Mouse (Mus musculus): ENCODE measurements at regions not wholly inside any gene's neighbourhood (a gene's known extent, or its start where the extent isn't known, plus 50 kb on each side); places are given as distances from the start of the nearest gene placed in this dataset.

- no peak for DNase-seq (ENCODE audit: low read depth, low spot score)
Observed at GRCm38 (mm10) chr3:149178891-149179290, 188.5 kb upstream of the Adgrl2 start.

- no peak for DNase-seq (ENCODE audit: low read depth, low spot score)
Observed at GRCm38 (mm10) chr3:149174689-149175390, 184.5 kb upstream of the Adgrl2 start.

- no peak for DNase-seq (ENCODE audit: low read depth, low spot score)
Observed at GRCm38 (mm10) chr3:149173537-149173936, 183.2 kb upstream of the Adgrl2 start.

GRCm38 (mm10) chr3:149171766-149172165 lies 181.4 kb upstream of the Adgrl2 start:
- DNase-seq (ENCODE audit: low read depth, low spot score): no peak

GRCm38 (mm10) chr3:149170191-149170590 lies 179.8 kb upstream of the Adgrl2 start:
- DNase-seq (ENCODE audit: low read depth, low spot score): no peak

- no peak for DNase-seq (ENCODE audit: low read depth, low spot score)
Observed at GRCm38 (mm10) chr3:149169442-149169841, 179.1 kb upstream of the Adgrl2 start.

- no peak for DNase-seq (ENCODE audit: low read depth, low spot score)
Observed at GRCm38 (mm10) chr3:149167997-149168396, 177.6 kb upstream of the Adgrl2 start.

GRCm38 (mm10) chr3:149164804-149165203 lies 174.4 kb upstream of the Adgrl2 start:
- no peak for DNase-seq (ENCODE audit: low read depth, low spot score)

- no peak for DNase-seq (ENCODE audit: low read depth, low spot score)
Observed at GRCm38 (mm10) chr3:149163591-149163990, 173.2 kb upstream of the Adgrl2 start.

GRCm38 (mm10) chr3:149160833-149161232 lies 170.5 kb upstream of the Adgrl2 start:
- no peak for DNase-seq (ENCODE audit: low read depth, low spot score)

- DNase-seq (ENCODE audit: low read depth, low spot score): no peak
Observed at GRCm38 (mm10) chr3:149157381-149157780, 167.0 kb upstream of the Adgrl2 start.

- DNase-seq (ENCODE audit: low read depth, low spot score): no peak
Observed at GRCm38 (mm10) chr3:149152312-149152711, 162.0 kb upstream of the Adgrl2 start.

GRCm38 (mm10) chr3:149150796-149151195 lies 160.4 kb upstream of the Adgrl2 start:
- no peak for DNase-seq (ENCODE audit: low read depth, low spot score)

- DNase-seq (ENCODE audit: low read depth, low spot score): no peak
Observed at GRCm38 (mm10) chr3:149148608-149149007, 158.3 kb upstream of the Adgrl2 start.

GRCm38 (mm10) chr3:149147916-149148315 lies 157.6 kb upstream of the Adgrl2 start:
- DNase-seq (ENCODE audit: low read depth, low spot score): no peak

- peak; percentile 51 for DNase-seq (ENCODE audit: low read depth, low spot score)
Observed at GRCm38 (mm10) chr3:149146673-149147072, 156.3 kb upstream of the Adgrl2 start.

- DNase-seq (ENCODE audit: low read depth, low spot score): no peak
Observed at GRCm38 (mm10) chr3:149140461-149140860, 150.1 kb upstream of the Adgrl2 start.

- DNase-seq (ENCODE audit: low read depth, low spot score): no peak
Observed at GRCm38 (mm10) chr3:149134028-149134938, 143.9 kb upstream of the Adgrl2 start.

GRCm38 (mm10) chr3:149118806-149119205 lies 128.5 kb upstream of the Adgrl2 start:
- no peak for DNase-seq (ENCODE audit: low read depth, low spot score)

- no peak for DNase-seq (ENCODE audit: low read depth, low spot score)
Observed at GRCm38 (mm10) chr3:149117684-149118056, 127.3 kb upstream of the Adgrl2 start.

GRCm38 (mm10) chr3:149117018-149117683 lies 126.8 kb upstream of the Adgrl2 start:
- DNase-seq (ENCODE audit: low read depth, low spot score): no peak

- no peak for DNase-seq (ENCODE audit: low read depth, low spot score)
Observed at GRCm38 (mm10) chr3:149116604-149117003, 126.2 kb upstream of the Adgrl2 start.
